Mouse (Mus musculus) liver, adult 2 months (tissue): ENCODE measurements at regions not wholly inside any gene's neighbourhood (a gene's known extent, or its start where the extent isn't known, plus 50 kb on each side); places are given as distances from the start of the nearest gene placed in this dataset.

Experiments used
- CTCF ChIP-seq: fragments of 200-500 bp; IDR thresholded peaks from 2 replicates; pipeline ENCODE4 v1.5.1; 2011; ENCODE audit warnings: low read depth, low read length, control low read depth
- POLR2A ChIP-seq: fragments of 200-500 bp; IDR thresholded peaks from 2 replicates; pipeline ENCODE4 v1.6.1; 2011; ENCODE audit warnings: low read length, control low read depth; ENCODE audit not compliant: insufficient read depth; ENCODE audit errors: extremely low read depth

DNA sequence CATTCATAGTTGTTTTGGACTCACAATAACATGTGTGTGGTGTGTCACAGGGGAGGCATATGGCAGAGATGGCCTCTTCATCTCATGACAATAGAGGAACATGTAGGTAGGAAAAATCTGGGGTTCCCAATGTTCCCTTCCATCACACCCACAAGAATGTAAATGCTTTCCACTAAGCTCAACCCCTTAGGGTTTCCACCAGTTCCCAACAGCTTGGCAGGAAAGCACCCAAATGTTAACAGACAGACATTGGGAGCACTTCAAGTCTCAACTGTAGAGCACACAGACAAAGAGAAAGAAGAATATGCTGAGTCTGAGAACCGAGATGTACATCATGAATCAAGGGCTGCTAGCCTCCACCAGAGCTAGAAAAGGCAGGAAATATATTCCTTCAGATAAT, 339.7 kb upstream of the Actbl2 start:
- no peak for TF ChIP-seq POLR2A
- no peak for TF ChIP-seq CTCF
